ENCODE assay signal across 17 mouse cellular contexts in genomic region chr11:90280069-90280468, GRCm38 (mm10). TPM values are rescaled to one million over a fixed set of nuclear protein-coding genes. Genes with fewer than 3 reads are reported as not detected.
A peak's percentile ranks its signal among the peaks of the same experiment; 100 is the strongest.
DNase-seq lines count a peak whose midpoint lies in the region; TF ChIP-seq lines count a peak whose summit lies in the region.
"Had no signal": no experiment of that assay in that cellular context is flagged by ENCODE, and none has a peak within 500 bp of the region (broad histone marks: within the 10 kb centered on the region; RNA-seq: fewer than 3 reads in every experiment).

No protein-coding gene starts in this region.

- TF ChIP-seq CTCF in MEL (IDR thresholded peaks at IDR 0.05 in 2 of 3, conservative IDR thresholded peaks at IDR 0.05 in 1 of 3; ENCODE audit: control insufficient read depth in 1 of 3, insufficient read depth in 1 of 3, low read depth in 2 of 3, low read length in 3 of 3, poor library complexity in 1 of 3, severe bottlenecking in 1 of 3): no peak

- no peaks in the 10 kb centered on the region for H3K79me2 ChIP-seq in MEL (ENCODE audit: control insufficient read depth, insufficient read depth, low read length, poor library complexity)

- no peak overlapping the region for H3K4me3 ChIP-seq in MEL (ENCODE audit: control insufficient read depth in 1 of 2, insufficient read depth in 1 of 2, low read depth in 2 of 2, low read length in 2 of 2)

- peak; percentile 53 to 69; a peak in 2 of 4 replicates for TF ChIP-seq EP300 in MEL (IDR thresholded peaks at IDR 0.05; ENCODE audit: low read depth in 1 of 2, low read length in 2 of 2)

- no peak overlapping the region for H3K27ac ChIP-seq in MEL (ENCODE audit: control insufficient read depth, low read depth, low read length)

- TF ChIP-seq RAD21 in MEL (IDR thresholded peaks at IDR 0.05; ENCODE audit: low read depth, low read length): no peak

- no peaks in the 10 kb centered on the region for H3K9me3 ChIP-seq in MEL (replicated peaks; ENCODE audit: insufficient read depth, low read length)

- no peaks in the 10 kb centered on the region for H3K27me3 ChIP-seq in MEL (ENCODE audit: control insufficient read depth in 1 of 2, insufficient read depth in 2 of 2, low read length in 2 of 2)
- H3K27me3 ChIP-seq: CH12.LX, Patski had no signal

- H3K9ac ChIP-seq in MEL (ENCODE audit: control insufficient read depth, low read depth, low read length, poor library complexity, severe bottlenecking): no peak overlapping the region

- H3K36me3 ChIP-seq in MEL (ENCODE audit: control insufficient read depth in 1 of 2, insufficient read depth in 2 of 2, low read length in 2 of 2): peaks cover 0 to 30% of the 10 kb centered on the region in 2 experiments; a peak in 2 of 4 replicates
- H3K36me3 ChIP-seq: G1E had no signal

- TF ChIP-seq POLR2A in MEL (IDR thresholded peaks at IDR 0.05; ENCODE audit: control insufficient read depth in 1 of 2, insufficient read depth in 1 of 2, low read depth in 1 of 2, low read length in 2 of 2, poor library complexity in 1 of 2): no peak

- peaks cover 19 to 31% of the 10 kb centered on the region in 2 experiments for H3K4me1 ChIP-seq in MEL (ENCODE audit: control insufficient read depth in 1 of 2, insufficient read depth in 2 of 2, low read length in 2 of 2)

- DNase-seq in MEL (ENCODE audit: low read depth, low spot score): no peak
- DNase-seq in urinary bladder, postnatal 36 days (ENCODE audit: low spot score in 2 of 2): no peak
- DNase-seq: adrenal gland, adult 2 months; adrenal gland, adult 8-10 months; adrenal gland, postnatal 10 days; adrenal gland, postnatal 14 days; adrenal gland, postnatal 25 days; adrenal gland, postnatal 36 days; B cell, adult 2 months; cerebellum, adult 11 months; cerebellum, adult 11-12 months; cerebellum, adult 18-20 months; cerebellum, adult 2 months; cerebellum, adult 8-10 months had no signal

TF ChIP-seq in MEL, 35 proteins besides CTCF, POLR2A, EP300 and RAD21:
- TF ChIP-seq MYC (IDR thresholded peaks at IDR 0.05; ENCODE audit: low read depth, low read length): no peak
- TF ChIP-seq USF1 (IDR thresholded peaks at IDR 0.05; ENCODE audit: low read depth, low read length): no peak
- no peak for TF ChIP-seq NELFE (IDR thresholded peaks at IDR 0.05; ENCODE audit: low read depth, low read length)
- TF ChIP-seq TCF12 (IDR thresholded peaks at IDR 0.05; ENCODE audit: low read depth, low read length): peak; percentile 64; the same call in 1 of the 2 replicates
- 0 out of 2 replicates have a peak, but pooled peaks have one; percentile 42 for TF ChIP-seq ZNF384 (IDR thresholded peaks at IDR 0.05; ENCODE audit: low read depth, low read length)
- TF ChIP-seq SMC3 (IDR thresholded peaks at IDR 0.05; ENCODE audit: low read depth, low read length): no peak
- peak; percentile 55 for TF ChIP-seq GATA1 (IDR thresholded peaks at IDR 0.05; ENCODE audit: low read depth, low read length)
- no peak for TF ChIP-seq SIN3A (IDR thresholded peaks at IDR 0.05; ENCODE audit: low read length)
- no peak for TF ChIP-seq ZKSCAN1 (IDR thresholded peaks at IDR 0.05; ENCODE audit: low read depth, low read length)
- TF ChIP-seq POLR2AphosphoS5 (IDR thresholded peaks at IDR 0.05; ENCODE audit: borderline replicate concordance, low read depth, low read length): no peak
- no peak for TF ChIP-seq MAFK (IDR thresholded peaks at IDR 0.05; ENCODE audit: borderline replicate concordance, low read depth, low read length)
- TF ChIP-seq CHD1 (IDR thresholded peaks at IDR 0.05; ENCODE audit: low read depth, low read length): no peak
- TF ChIP-seq RCOR1 (IDR thresholded peaks at IDR 0.05; ENCODE audit: low read depth, low read length): no peak
- no peak for TF ChIP-seq TBP (IDR thresholded peaks at IDR 0.05; ENCODE audit: low read depth, low read length)
- no peak for TF ChIP-seq MAZ (IDR thresholded peaks at IDR 0.05; ENCODE audit: low read depth, low read length)
- no peak for TF ChIP-seq ELF1 (IDR thresholded peaks at IDR 0.05; ENCODE audit: low read depth, low read length)
- peak; percentile 31; the same call in 1 of the 2 replicates for TF ChIP-seq ETS1 (IDR thresholded peaks at IDR 0.05; ENCODE audit: low read depth, low read length)
- no peak for TF ChIP-seq ZMIZ1 (IDR thresholded peaks at IDR 0.05; ENCODE audit: low read depth, low read length)
- no peak for TF ChIP-seq BHLHE40 (IDR thresholded peaks at IDR 0.05; ENCODE audit: borderline replicate concordance, low read depth, low read length)
- TF ChIP-seq GABPA (IDR thresholded peaks at IDR 0.05; ENCODE audit: low read depth, low read length): no peak
- no peak for TF ChIP-seq MYB (IDR thresholded peaks at IDR 0.05; ENCODE audit: low read depth, low read length)
- no peak for TF ChIP-seq ZC3H11A (IDR thresholded peaks at IDR 0.05; ENCODE audit: low read depth, low read length)

RNA-seq across cellular contexts. Expression of gene Mmd, which starts 30.8 kb away (rescaled TPM):
- 7.1 and 7.4 TPM in 2 replicates for total RNA-seq in MEL (2012; rRNA removed)
- polyA plus RNA-seq in MEL (2012; ENCODE audit: insufficient read depth in 1 of 2, insufficient read length in 2 of 2, low read depth in 1 of 2, low replicate concordance in 2 of 2, missing spikeins in 1 of 2): 10 to 100 TPM in 1 of 2 experiments, not detected in 1; 15.5 TPM
